Mouse (Mus musculus) bone marrow macrophage, adult 2 months (primary cell): Measurements from ENCODE around the gene Cp. TPM values are rescaled to one million over a fixed set of nuclear protein-coding genes. Genes with fewer than 3 reads are reported as not detected.
"Not testable (repeated sequence)": the region's sequence is repeated elsewhere in the genome, so short reads cannot be mapped to it uniquely, and the experiment has no call there.

Source experiments
- H3K27ac ChIP-seq: 2 replicates; pipeline ENCODE4 v1.5.1; 2012; ENCODE audit warnings: low read depth, low read length; ENCODE audit not compliant: insufficient read depth
- H3K4me1 ChIP-seq: 2 replicates; pipeline ENCODE4 v1.6.1; 2012; ENCODE audit warnings: low read length; ENCODE audit not compliant: control insufficient read depth, insufficient read depth
- H3K4me3 ChIP-seq: 2 replicates; pipeline ENCODE4 v1.5.1; 2012; ENCODE audit warnings: mild to moderate bottlenecking, low read length, moderate library complexity; ENCODE audit not compliant: insufficient read depth
- CTCF ChIP-seq: IDR thresholded peaks from 2 replicates; pipeline ENCODE4 v1.5.1; 2012; ENCODE audit warnings: low read depth, mild to moderate bottlenecking, low read length, moderate library complexity
- POLR2A ChIP-seq: IDR thresholded peaks from 2 replicates; pipeline ENCODE4 v1.6.1; 2012; ENCODE audit warnings: mild to moderate bottlenecking, low read depth, low read length, borderline replicate concordance
- polyA plus RNA-seq: library from polyadenylated mRNA; stranded (reverse); fragments of >200 nt; gene quantifications from 2 replicates; pipeline ENCODE4 v1.2.4, GENCODE M21; 2012; ENCODE audit not compliant: missing spikeins, insufficient read depth, insufficient read length

The Cp gene
- polyA plus RNA-seq = 19.1 and 33.5 TPM in 2 replicates

DNA sequence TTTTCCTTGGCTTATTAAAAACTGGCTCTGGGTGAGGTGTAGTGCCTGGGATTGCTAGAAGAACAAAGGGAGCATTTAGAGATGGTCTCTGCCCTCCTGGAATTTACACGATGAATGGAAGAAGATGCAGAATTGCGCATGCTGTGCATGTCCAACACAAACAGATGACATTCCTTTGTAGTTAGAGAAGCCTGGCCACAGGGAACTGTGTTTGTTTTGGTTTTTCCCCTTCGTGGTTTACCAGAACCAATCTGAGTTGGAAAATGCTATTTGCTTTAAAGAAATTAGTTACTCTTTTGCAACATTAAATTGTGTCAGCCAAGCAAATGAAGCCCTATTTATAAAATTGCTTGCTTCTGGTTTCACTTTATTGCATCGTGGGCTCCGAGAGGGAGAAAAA lies at the start of gene Cp:
Cp (plus strand) TSS at position 170 of the 400 bp plus-strand sequence.
- Histone ChIP-seq H3K27ac (peak within 1 kb of the TSS; percentile 54), H3K4me1 (peaks cover 46% of the 10 kb centered on the region), H3K4me3 (peak within 1 kb of the TSS; percentile 33)
- no peak for TF ChIP-seq CTCF
- TF ChIP-seq POLR2A = no peak

DNA sequence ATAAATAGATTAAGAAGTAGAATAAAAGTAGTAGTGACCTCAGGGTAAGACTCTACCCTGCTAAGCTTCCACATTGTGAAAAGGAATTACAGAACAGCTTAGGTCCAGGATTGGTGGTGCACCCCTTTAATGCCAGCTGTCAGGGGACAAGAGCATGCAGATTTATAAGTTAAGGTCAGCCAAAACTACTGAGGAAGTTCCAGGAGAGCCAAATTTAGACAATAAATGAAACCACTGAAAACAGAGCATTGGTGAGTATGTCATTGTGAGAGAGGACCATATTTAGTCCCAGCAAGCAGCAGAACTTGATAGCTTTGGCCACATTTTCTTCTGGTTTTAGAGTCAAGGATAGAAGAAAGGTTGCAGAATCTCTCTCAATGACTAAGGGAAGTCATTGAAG lies 8.3 kb upstream of the Cp start:
- Histone ChIP-seq H3K4me3 (no peak overlapping the region), H3K27ac (peak overlapping the region; percentile 41), H3K4me1 (peaks cover 21% of the 10 kb centered on the region)
- TF ChIP-seq POLR2A (no peak), CTCF (no peak)

DNA sequence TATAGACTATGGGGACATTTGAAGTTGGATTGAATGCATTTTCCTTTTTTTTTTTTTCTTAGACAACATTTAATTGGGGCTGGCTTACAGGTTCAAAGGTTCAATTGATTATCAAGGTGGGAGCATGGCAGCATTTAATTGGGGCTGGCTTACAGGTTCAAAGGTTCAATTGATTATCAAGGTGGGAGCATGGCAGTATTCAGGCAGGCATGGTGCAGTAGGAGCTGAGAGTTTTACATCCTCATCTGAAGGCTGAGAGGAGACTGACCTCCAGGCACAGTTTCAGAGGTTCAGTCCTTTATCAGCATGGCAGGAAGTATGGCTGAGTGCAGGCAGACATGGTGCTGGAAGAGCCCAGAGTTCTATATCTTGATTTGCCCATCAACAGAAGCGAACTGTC lies 7.5 kb upstream of the Cp start:
- H3K27ac ChIP-seq = not testable (repeated sequence)
- peaks cover 27% of the 10 kb centered on the region for H3K4me1 ChIP-seq

DNA sequence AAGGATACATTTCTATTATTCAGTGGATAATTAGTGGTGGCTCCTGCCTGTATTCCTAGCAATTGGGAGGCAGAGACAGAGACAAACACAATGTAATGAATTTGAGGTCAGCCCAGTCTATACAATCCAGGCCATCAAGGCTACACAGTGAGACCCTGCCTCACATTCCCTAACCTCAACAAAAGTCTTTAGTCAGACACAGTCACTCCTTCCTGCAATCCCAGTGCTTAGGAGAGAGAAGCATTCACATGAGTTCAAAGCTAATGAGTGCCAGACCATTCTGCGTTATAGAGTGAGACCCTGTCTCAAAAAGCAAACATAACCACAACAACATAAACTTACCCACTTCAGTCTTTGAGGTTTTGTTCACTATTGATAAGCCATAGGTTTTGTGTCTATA lies 3.4 kb upstream of the Cp start:
- TF ChIP-seq POLR2A = no peak
- Histone ChIP-seq H3K4me1 (peaks cover 38% of the 10 kb centered on the region), H3K27ac (peak overlapping the region; percentile 72), H3K4me3 (no peak overlapping the region)

More for the DNA sequence above, 7.5 kb upstream of the Cp start:
- not testable (repeated sequence) for H3K4me3 ChIP-seq

DNA sequence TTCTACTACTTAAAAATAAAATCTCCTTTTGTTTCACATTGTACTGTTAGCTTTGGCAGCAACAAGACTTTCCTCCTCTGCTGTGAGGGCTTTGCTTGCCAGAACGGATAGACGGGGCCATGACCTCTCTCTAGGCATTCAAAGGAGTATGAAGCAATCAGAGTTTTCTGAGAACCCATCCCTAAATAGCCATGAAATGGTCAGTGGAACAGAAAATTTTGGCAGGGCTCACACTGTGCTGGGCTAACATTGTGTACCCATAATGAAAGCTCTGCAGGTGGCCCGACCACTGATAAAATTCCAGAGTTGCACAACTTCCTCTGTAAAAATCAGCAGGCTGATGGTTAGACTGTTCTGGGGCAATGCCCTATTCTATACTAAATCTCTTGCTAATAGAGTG lies 3.0 kb upstream of the Cp start:
- no peak for TF ChIP-seq CTCF
- no peak for TF ChIP-seq POLR2A
- Histone ChIP-seq H3K4me3 (no peak overlapping the region), H3K4me1 (peaks cover 35% of the 10 kb centered on the region), H3K27ac (peak overlapping the region; percentile 72)

DNA sequence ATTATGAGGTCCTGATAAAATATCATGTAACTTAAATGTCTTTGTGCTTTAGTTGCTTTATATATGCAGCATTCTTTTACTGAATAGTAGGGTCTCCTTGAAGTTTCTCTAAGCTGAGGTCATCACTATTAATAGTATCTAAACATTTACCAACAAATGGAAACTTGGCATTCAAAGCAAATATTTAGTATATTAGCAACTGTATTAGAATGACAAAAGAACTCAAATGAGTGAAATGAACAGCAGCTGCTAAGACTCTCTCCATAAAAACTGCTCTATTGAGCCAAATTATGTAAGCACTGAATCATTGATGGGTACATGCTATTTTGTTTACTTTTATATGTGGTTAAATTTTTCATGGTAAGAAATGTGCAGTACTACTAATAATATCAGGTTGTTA lies 1.2 kb downstream of the Cp start:
- Histone ChIP-seq H3K27ac (no peak overlapping the region), H3K4me1 (peaks cover 43% of the 10 kb centered on the region), H3K4me3 (no peak overlapping the region)
- no peak for TF ChIP-seq CTCF

DNA sequence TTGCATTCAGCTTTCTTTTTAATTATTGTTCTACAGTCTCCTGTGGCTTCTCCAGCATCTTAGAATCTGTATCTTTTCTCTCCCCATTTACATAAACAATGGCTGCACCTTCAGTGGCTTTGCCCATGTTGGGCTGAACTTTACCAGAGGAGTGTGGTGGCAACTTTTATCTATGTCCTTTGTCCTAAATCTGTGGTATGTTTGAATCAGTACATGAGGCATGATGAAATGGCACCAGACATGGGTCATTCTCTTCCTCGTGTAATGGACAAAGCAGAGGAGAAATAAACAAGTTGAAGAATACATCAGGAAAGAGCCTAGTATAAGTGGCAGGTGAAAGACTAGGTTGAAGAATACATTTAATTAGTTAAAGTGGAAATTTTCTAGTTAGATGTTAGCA lies 2.1 kb downstream of the Cp start:
- TF ChIP-seq CTCF (no peak), POLR2A (no peak)
- Histone ChIP-seq H3K27ac (no peak overlapping the region), H3K4me3 (no peak overlapping the region; the same call in 1 of the 2 replicates), H3K4me1 (peaks cover 33% of the 10 kb centered on the region)

DNA sequence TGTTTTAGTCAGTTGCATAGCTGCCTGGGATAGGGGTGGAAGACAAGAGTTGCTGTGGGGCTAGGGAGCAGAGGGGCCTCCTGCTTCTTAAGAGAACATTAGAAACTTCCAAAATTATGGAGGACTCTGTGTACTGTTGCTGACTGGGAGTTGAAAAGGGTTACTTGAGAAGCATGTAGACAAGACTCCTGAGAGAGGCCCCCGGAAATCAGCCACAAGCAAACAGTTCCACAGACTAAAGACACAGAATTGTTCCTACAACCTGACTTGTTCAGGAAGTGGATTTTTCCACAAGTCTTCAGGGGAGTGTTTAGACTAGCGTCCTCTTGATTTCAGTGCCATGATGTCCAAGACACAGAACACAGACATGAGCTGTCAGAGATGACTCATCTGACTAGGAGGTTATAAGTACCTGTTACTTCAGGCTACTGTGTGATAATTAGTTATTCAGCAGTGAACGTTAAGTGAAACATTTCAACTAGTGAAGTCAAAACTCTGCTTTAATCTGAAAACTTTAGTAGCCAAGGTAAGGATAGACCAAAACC lies 3.8 kb downstream of the Cp start:
- no peak overlapping the region for H3K27ac ChIP-seq
- TF ChIP-seq POLR2A (no peak), CTCF (no peak)

DNA sequence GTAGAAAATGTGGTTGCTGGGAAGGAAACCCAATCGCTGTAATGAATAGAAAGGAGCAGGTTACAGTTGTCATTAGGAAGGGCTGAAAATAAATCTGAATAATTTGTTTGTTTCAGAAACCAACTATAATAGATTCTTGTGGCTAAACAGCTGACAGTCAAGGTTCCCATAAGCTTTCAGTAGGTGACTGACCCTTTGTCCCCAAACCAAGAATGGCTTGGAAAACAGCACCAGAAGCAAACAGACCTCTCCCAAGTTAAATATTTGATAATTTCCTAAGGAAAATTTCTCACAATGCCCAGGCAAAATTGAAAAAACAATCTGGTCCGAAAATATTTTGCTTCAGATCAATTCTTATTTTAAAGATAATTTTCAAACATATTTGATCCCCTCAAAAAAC lies 4.5 kb downstream of the Cp start:
- H3K4me3 ChIP-seq = no peak overlapping the region
- H3K4me1 ChIP-seq = peaks cover 22% of the 10 kb centered on the region
- TF ChIP-seq CTCF (no peak), POLR2A (no peak)
- H3K27ac ChIP-seq = no peak overlapping the region

More for the DNA sequence above, 3.8 kb downstream of the Cp start:
- Histone ChIP-seq H3K4me3 (no peak overlapping the region), H3K4me1 (peaks cover 22% of the 10 kb centered on the region)

DNA sequence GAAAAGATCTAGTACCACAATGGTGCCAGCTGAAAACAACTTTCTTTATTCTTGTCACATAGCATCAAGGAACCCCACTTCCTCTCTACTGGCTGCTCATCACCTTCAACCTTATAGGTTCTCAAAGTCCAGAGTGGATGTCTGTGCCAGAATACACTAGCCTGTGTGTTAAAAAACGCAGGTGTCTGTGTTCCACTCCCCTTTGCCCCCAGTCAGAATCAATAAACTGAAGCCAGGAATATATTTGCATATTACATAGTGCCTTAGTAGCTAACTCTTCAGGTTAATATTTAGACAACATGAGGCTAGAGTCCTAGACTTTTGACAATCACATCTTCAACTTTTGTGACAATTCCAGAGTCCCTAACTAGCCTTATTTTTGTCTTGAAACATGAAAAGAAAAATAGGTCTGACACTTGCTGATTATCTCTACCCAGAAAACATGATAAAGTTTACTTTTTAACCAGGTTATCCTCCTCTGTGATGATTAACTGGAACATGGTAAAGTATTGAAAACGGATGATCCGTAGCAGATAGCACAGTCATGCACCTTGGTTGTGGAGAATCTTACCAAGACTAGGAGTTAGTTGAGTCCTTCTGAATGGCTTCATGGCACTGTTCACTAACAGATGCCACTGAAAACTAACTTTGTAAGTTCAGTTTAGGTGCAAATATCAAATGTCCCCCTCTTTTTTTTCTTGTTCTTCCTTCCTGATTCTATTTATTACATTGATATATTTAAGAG lies 6.1 kb downstream of the Cp start:
- Histone ChIP-seq H3K4me1 (peaks cover 20% of the 10 kb centered on the region), H3K4me3 (no peak overlapping the region), H3K27ac (no peak overlapping the region)
- TF ChIP-seq CTCF = no peak
- TF ChIP-seq POLR2A = no peak
